Mouse (Mus musculus) mesoderm, embryonic 11.5 days (tissue): ENCODE measurements at regions not wholly inside any gene's neighbourhood (a gene's known extent, or its start where the extent isn't known, plus 50 kb on each side); places are given as distances from the start of the nearest gene placed in this dataset.

Experiments
- DNase-seq: peaks from one replicate; pipeline ENCODE4 v3.0.0-alpha.2; 2012; ENCODE audit warnings: low read depth, low spot score

- DNase-seq = no peak
Measured at GRCm38 (mm10) chr12:35246226-35247014, 199.4 kb downstream of the Snx13 start.

- no peak for DNase-seq
Measured at GRCm38 (mm10) chr12:35232322-35232673, 185.3 kb downstream of the Snx13 start.

GRCm38 (mm10) chr12:35231414-35232321 lies 184.7 kb downstream of the Snx13 start:
- no peak for DNase-seq

- DNase-seq = no peak
Measured at GRCm38 (mm10) chr12:35220429-35220828, 173.4 kb downstream of the Snx13 start.

- no peak for DNase-seq
Measured at GRCm38 (mm10) chr12:35220002-35220401, 173.0 kb downstream of the Snx13 start.

- no peak for DNase-seq
Measured at GRCm38 (mm10) chr12:35216725-35217124, 169.7 kb downstream of the Snx13 start.

DNA sequence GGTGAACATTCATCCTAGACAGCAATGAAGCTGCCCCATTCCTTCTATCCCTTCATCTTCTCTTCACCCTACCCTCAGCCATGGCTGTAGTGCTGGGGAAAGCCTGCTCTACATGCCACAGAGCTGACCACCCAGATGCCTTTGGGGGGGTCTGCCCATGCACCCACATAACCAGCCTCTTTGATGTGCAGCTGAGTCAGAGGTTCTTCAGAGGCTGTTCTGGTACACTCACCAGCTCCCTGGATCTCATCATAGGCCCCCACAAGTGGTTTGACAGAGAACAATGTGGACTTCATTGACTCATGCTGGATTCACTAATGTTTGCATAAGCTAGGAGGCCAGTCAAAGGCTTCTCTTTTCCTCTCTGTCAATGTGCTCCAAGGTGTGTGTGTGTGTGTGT lies 162.4 kb downstream of the Snx13 start:
- no peak for DNase-seq

DNA sequence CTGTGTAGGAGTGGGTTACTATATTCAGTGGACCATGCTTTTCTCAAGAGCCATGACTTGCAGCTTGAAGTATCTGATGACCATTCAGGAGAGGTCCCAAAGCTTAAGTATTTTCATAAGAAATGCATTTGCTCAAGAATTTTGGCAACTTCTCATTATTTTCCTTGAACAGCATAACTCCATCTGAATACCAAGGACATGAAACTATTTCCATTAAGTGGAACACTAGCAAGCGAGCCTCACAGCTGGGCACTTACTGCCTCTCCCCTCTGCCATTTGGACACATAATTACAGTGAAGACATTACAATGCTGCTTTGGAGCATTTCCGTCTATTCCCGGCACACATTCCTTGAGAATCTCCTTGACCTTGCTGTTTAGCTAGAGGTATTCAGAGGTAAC lies 160.6 kb downstream of the Snx13 start:
- no peak for DNase-seq

- no peak for DNase-seq
Measured at GRCm38 (mm10) chr12:35203398-35203797, 156.4 kb downstream of the Snx13 start.

DNA sequence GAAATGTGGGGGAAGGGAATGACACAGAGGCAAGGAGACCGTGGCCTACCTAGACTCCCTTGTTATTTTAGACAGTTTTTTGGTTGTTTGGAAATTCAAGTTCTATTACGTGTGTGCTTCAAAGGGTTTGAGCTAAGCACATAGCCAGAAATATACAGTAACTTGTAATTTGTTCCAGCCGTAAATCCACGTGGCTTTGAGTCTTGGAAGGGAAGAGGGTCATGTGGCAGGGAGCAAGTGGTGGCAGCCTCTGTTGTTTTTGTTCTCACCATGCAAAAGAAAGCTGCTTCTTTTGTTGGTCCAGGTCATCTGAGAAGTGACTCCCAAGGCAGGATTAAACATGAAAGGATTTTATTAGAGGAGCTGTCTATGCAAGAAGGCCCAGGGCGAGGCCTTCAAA lies 153.1 kb downstream of the Snx13 start:
- no peak for DNase-seq
